Mouse (Mus musculus) testis, adult 2 months (tissue): ENCODE data around the gene Eps8.

Experiments used
- CTCF ChIP-seq: fragments of 200-500 bp; IDR thresholded peaks from 2 replicates; pipeline ENCODE4 v1.5.1; 2012; ENCODE audit warnings: low read depth, mild to moderate bottlenecking, inconsistent platforms, low read length, moderate library complexity; ENCODE audit not compliant: control insufficient read depth, insufficient read depth, insufficient replicate concordance
- POLR2A ChIP-seq: fragments of 200-500 bp; IDR thresholded peaks from 2 replicates; pipeline ENCODE4 v1.6.1; 2012; ENCODE audit warnings: low read depth, mild to moderate bottlenecking, inconsistent platforms, low read length, moderate library complexity; ENCODE audit not compliant: control insufficient read depth

DNA sequence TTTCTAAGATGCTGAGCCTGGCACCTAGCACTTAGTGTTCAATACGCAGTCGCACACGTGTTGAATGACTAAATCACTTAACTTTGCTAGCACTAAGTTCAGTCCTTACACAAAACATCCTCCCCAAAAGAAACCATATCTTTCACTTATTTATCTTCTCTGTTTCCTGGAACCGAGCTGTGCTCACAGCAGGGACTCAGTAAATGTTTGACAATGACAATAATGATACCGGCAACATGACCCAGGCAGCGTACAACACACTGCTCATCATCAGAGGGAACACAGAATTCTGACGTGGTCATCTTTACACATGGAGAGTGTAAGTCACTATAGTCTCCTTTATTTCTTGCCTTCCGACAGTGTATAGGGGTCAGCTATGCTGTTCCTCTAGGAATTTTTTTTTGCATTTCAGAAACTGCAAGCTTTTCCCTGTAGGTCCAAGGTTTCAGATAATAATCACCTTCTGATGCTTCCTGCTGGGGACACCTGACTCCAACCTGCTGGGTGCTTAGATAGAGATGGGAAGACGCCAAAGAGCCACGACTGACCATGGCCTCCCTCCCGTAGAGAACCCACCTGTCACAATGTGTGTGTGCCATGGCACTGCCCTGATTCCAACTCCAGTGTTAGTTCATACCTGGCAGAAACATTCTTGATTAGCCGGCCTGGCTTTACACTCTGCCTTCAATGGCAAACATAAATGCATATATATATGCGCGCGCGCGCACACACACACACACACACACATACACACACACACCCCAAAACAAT is 46.3 kb downstream of the Eps8 start:
- no peak for TF ChIP-seq CTCF
- no peak for TF ChIP-seq POLR2A
